Mouse (Mus musculus) bone marrow, adult 2 months (tissue): Measurements from ENCODE around the gene Tbrg4.

Experiments used
- CTCF ChIP-seq: fragments of 200-500 bp; IDR thresholded peaks from 2 replicates; pipeline ENCODE4 v1.5.1; 2011; ENCODE audit warnings: low read length, control low read depth; ENCODE audit not compliant: control insufficient read depth, insufficient read depth
- POLR2A ChIP-seq: fragments of 200-500 bp; IDR thresholded peaks from 2 replicates; pipeline ENCODE4 v1.6.1; 2011; ENCODE audit warnings: low read depth, mild to moderate bottlenecking, control low read depth, low read length, borderline replicate concordance; ENCODE audit not compliant: control insufficient read depth

GRCm38 (mm10) chr11:6650519-6650918 lies 24.7 kb upstream of the Tbrg4 start:
- TF ChIP-seq CTCF (no peak), POLR2A (no peak)
